Mouse (Mus musculus) mouse trophoblast stem cell (cell line): ENCODE measurements around the gene Gatb.

Experiments
- in situ Hi-C, 2 experiments: fragments of 300-500 bp; cut with MseI, MboI; formaldehyde crosslinking; loops; 2 replicates in 1 of 2; 3 replicates in 1 of 2; pipeline ENCODE4 v1.15.1; 2025

Gene Gatb

GRCm38 (mm10) chr3:85652727-85653665 is 79.1 kb downstream of the Gatb start:
- in situ Hi-C loops = no loop called here

GRCm38 (mm10) chr3:85655538-85655937 is 81.6 kb downstream of the Gatb start:
- in situ Hi-C loops = no loop called here

GRCm38 (mm10) chr3:85659681-85660080 is 85.8 kb downstream of the Gatb start:
- in situ Hi-C loops = no loop called here

GRCm38 (mm10) chr3:85661926-85662813 is 88.3 kb downstream of the Gatb start:
- in situ Hi-C loops = no loop called here

GRCm38 (mm10) chr3:85663826-85664225 is 89.9 kb downstream of the Gatb start:
- in situ Hi-C loops = no loop called here

GRCm38 (mm10) chr3:85664591-85665171 is 90.8 kb downstream of the Gatb start:
- in situ Hi-C loops = no loop called here

GRCm38 (mm10) chr3:85666166-85666565 is 92.2 kb downstream of the Gatb start:
- in situ Hi-C loops = no loop called here

GRCm38 (mm10) chr3:85666736-85667135 is 92.8 kb downstream of the Gatb start:
- in situ Hi-C loops = no loop called here

GRCm38 (mm10) chr3:85667683-85668082 is 93.8 kb downstream of the Gatb start:
- in situ Hi-C loops = no loop called here

- in situ Hi-C loops = no loop called here
These were observed 95.9 kb downstream of the Gatb start for GRCm38 (mm10) chr3:85669844-85670243.

GRCm38 (mm10) chr3:85677133-85677532 is 103.2 kb downstream of the Gatb start:
- in situ Hi-C loops = no loop called here

GRCm38 (mm10) chr3:85677952-85678351 is 104.0 kb downstream of the Gatb start:
- in situ Hi-C loops = no loop called here

- in situ Hi-C loops = no loop called here
These were observed 105.5 kb downstream of the Gatb start for GRCm38 (mm10) chr3:85679312-85679933.

- in situ Hi-C loops = no loop called here
These were observed 106.0 kb downstream of the Gatb start for GRCm38 (mm10) chr3:85679960-85680359.

GRCm38 (mm10) chr3:85681136-85681535 is 107.2 kb downstream of the Gatb start:
- in situ Hi-C loops = no loop called here

GRCm38 (mm10) chr3:85683618-85684017 is 109.7 kb downstream of the Gatb start:
- in situ Hi-C loops = no loop called here

- in situ Hi-C loops = no loop called here
These were observed 111.4 kb downstream of the Gatb start for GRCm38 (mm10) chr3:85685271-85685670.

GRCm38 (mm10) chr3:85688341-85688740 is 114.4 kb downstream of the Gatb start:
- in situ Hi-C loops = no loop called here

- in situ Hi-C loops = no loop called here
These were observed 117.2 kb downstream of the Gatb start for GRCm38 (mm10) chr3:85691134-85691533.

- in situ Hi-C loops = no loop called here
These were observed 119.1 kb downstream of the Gatb start for GRCm38 (mm10) chr3:85693013-85693412.

- in situ Hi-C loops = no loop called here
These were observed 121.1 kb downstream of the Gatb start for GRCm38 (mm10) chr3:85695056-85695455.

GRCm38 (mm10) chr3:85698496-85698895 is 124.6 kb downstream of the Gatb start:
- in situ Hi-C loops = no loop called here
